Mouse (Mus musculus): ENCODE measurements around the gene Gm43064.

Gm43064 gene

GRCm38 (mm10) chr3:103857036-103857805 is 47.8 kb downstream of the Gm43064 start:
- DNase-seq = no peak

GRCm38 (mm10) chr3:103857977-103858563 is 48.7 kb downstream of the Gm43064 start:
- no peak for DNase-seq

- DNase-seq = peak; percentile 55 to 57
Measured at GRCm38 (mm10) chr3:103858881-103859801, 49.8 kb downstream of the Gm43064 start, which contains the start of gene Ptpn22. Gene Ptpn22 (plus strand): TSS chr3:103859795.

- DNase-seq = peak; percentile 68 to 73
Measured at GRCm38 (mm10) chr3:103859851-103860391, 50.5 kb downstream of the Gm43064 start.

GRCm38 (mm10) chr3:103862721-103863220 is 53.4 kb downstream of the Gm43064 start:
- no peak for DNase-seq

GRCm38 (mm10) chr3:103864200-103864599 is 54.8 kb downstream of the Gm43064 start:
- no peak for DNase-seq

- no peak for DNase-seq
Measured at GRCm38 (mm10) chr3:103867424-103867971, 58.1 kb downstream of the Gm43064 start.

- DNase-seq = no peak
Measured at GRCm38 (mm10) chr3:103868008-103868407, 58.6 kb downstream of the Gm43064 start.

- peak in 1 of 2 experiments; percentile 17 for DNase-seq
Measured at GRCm38 (mm10) chr3:103872663-103873098, 63.3 kb downstream of the Gm43064 start.

GRCm38 (mm10) chr3:103874329-103874728 is 65.0 kb downstream of the Gm43064 start:
- DNase-seq = no peak

- DNase-seq = no peak
Measured at GRCm38 (mm10) chr3:103885946-103886345, 76.6 kb downstream of the Gm43064 start.

GRCm38 (mm10) chr3:103887581-103887980 is 78.2 kb downstream of the Gm43064 start:
- DNase-seq = no peak
